Mouse (Mus musculus) naive thymus-derived CD4-positive, alpha-beta T cell, adult 2 months (primary cell): ENCODE measurements around the gene Tssk2.

ENCODE experiments used
- DNase-seq: peaks from one replicate; pipeline ENCODE4 v3.0.0-alpha.2; 2011; ENCODE audit warnings: low read depth

Tssk2 gene

DNA sequence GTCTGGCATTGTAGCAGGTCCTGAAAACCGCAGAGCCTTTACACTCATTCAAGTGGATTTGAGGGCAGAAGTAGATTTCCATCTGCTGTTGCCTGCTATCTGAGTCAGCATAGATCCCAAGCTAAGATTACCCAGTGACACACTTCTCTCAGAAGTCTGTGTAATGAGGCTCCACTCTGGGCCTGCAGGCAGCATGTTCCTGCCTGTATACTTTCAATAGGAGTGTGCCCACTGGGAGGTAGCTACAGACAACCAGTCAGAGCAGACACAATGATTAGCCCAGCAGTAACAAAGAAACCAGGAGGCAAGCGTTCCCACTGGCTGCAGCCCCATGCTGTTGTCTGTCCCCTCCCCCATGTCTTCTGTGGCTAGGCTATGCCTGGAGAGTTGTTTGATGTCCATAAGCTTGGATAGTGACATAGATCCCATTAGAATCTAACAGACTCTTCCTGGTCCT is 51.0 kb downstream of the Tssk2 start:
- DNase-seq = no peak
